Mouse (Mus musculus): Measurements from ENCODE around the gene Ankrd11.

Ankrd11 gene

GRCm38 (mm10) chr8:122966638-122967037 lies 75.4 kb downstream of the Ankrd11 start:
- in situ Hi-C loops (cut with MboI, MseI), result no loop called here

- in situ Hi-C loops (cut with MboI, MseI), result no loop called here
These were observed 80.0 kb downstream of the Ankrd11 start for GRCm38 (mm10) chr8:122962046-122962445.

- in situ Hi-C loops (cut with MboI, MseI), result no loop called here
These were observed 80.6 kb downstream of the Ankrd11 start for GRCm38 (mm10) chr8:122961458-122961857.

- in situ Hi-C loops (cut with MboI, MseI), result no loop called here
These were observed 81.1 kb downstream of the Ankrd11 start for GRCm38 (mm10) chr8:122960932-122961331.

GRCm38 (mm10) chr8:122960323-122960722 lies 81.8 kb downstream of the Ankrd11 start:
- in situ Hi-C loops (cut with MboI, MseI), result no loop called here

- in situ Hi-C loops (cut with MboI, MseI), result no loop called here
These were observed 86.1 kb downstream of the Ankrd11 start for GRCm38 (mm10) chr8:122955997-122956396.

GRCm38 (mm10) chr8:122955195-122955594 lies 86.9 kb downstream of the Ankrd11 start:
- in situ Hi-C loops (cut with MboI, MseI), result no loop called here

- in situ Hi-C loops (cut with MboI, MseI), result no loop called here
These were observed 87.8 kb downstream of the Ankrd11 start for GRCm38 (mm10) chr8:122954090-122954799.

GRCm38 (mm10) chr8:122953028-122953427 lies 89.0 kb downstream of the Ankrd11 start:
- in situ Hi-C loops (cut with MboI, MseI), result no loop called here

GRCm38 (mm10) chr8:122951456-122951855 lies 90.6 kb downstream of the Ankrd11 start:
- in situ Hi-C loops (cut with MboI, MseI), result no loop called here

- in situ Hi-C loops (cut with MboI, MseI), result no loop called here
These were observed 92.4 kb downstream of the Ankrd11 start for GRCm38 (mm10) chr8:122949701-122950100.

- in situ Hi-C loops (cut with MboI, MseI), result no loop called here
These were observed 96.3 kb downstream of the Ankrd11 start for GRCm38 (mm10) chr8:122945775-122946174.

- in situ Hi-C loops (cut with MboI, MseI), result no loop called here
These were observed 99.0 kb downstream of the Ankrd11 start for GRCm38 (mm10) chr8:122942803-122943713.

- in situ Hi-C loops (cut with MboI, MseI), result no loop called here
These were observed 103.5 kb downstream of the Ankrd11 start for GRCm38 (mm10) chr8:122938591-122938990.

GRCm38 (mm10) chr8:122938170-122938569 lies 103.9 kb downstream of the Ankrd11 start:
- in situ Hi-C loops (cut with MboI, MseI), result no loop called here

- in situ Hi-C loops (cut with MboI, MseI), result no loop called here
These were observed 104.5 kb downstream of the Ankrd11 start for GRCm38 (mm10) chr8:122937545-122938053.

GRCm38 (mm10) chr8:122935912-122936311 lies 106.2 kb downstream of the Ankrd11 start:
- in situ Hi-C loops (cut with MboI, MseI), result no loop called here

- in situ Hi-C loops (cut with MboI, MseI), result no loop called here
These were observed 107.0 kb downstream of the Ankrd11 start for GRCm38 (mm10) chr8:122935118-122935517.

- in situ Hi-C loops (cut with MboI, MseI), result no loop called here
These were observed 108.1 kb downstream of the Ankrd11 start for GRCm38 (mm10) chr8:122933973-122934372.

- in situ Hi-C loops (cut with MboI, MseI), result no loop called here
These were observed 109.5 kb downstream of the Ankrd11 start for GRCm38 (mm10) chr8:122932561-122932959.

- in situ Hi-C loops (cut with MboI, MseI), result no loop called here
These were observed 110.1 kb downstream of the Ankrd11 start for GRCm38 (mm10) chr8:122931834-122932560.

All from T-helper 2 cell (primary cell).